Mouse (Mus musculus): ENCODE measurements at regions not wholly inside any gene's neighbourhood (a gene's known extent, or its start where the extent isn't known, plus 50 kb on each side); places are given as distances from the start of the nearest gene placed in this dataset.

DNA sequence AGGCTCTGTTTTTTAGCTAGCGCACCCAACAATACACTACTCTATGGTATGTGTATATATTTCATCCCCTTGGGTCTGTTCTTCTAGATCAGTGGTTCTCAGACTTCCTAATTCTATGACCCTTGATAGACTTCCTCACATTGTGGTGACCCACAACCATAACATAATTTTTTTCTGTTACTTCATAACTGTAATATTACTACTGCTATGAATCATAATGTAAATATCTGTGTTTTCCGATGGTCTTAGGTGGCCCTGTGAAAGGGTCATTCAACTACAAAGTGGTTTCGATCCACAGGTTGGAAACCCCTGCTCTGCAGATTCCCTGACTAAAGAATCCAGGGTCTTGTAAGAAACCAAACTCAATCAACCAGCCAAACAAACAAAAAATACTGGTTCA lies 220.8 kb downstream of the Opa1 start:
- DNase-seq (ENCODE audit: low spot score), result no peak

GRCm38 (mm10) chr16:29800457-29800856 lies 221.3 kb downstream of the Opa1 start:
- no peak for DNase-seq (ENCODE audit: low spot score)

DNA sequence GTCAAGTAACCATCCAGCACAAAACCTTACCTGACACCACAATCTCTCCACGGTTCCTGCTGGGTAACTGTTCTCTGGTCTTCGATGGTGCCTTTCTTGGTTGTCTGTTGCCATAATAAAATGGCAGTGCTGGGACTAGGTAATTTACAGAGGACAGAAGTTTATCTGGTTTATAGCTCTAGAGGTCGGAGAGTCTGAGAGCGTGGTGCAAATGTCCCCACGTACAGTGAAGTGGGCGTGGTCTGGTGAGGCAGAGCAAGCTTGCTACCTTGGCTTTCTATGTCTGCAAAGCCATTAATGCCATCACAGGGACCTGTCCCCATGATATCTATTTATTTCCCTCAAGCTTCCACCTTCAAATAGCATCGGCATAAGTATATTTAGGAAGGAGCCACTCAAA lies 223.0 kb downstream of the Opa1 start:
- no peak for DNase-seq (ENCODE audit: low spot score)

- no peak for DNase-seq (ENCODE audit: low spot score)
Observed at GRCm38 (mm10) chr16:29802603-29803002, 223.5 kb downstream of the Opa1 start.

DNA sequence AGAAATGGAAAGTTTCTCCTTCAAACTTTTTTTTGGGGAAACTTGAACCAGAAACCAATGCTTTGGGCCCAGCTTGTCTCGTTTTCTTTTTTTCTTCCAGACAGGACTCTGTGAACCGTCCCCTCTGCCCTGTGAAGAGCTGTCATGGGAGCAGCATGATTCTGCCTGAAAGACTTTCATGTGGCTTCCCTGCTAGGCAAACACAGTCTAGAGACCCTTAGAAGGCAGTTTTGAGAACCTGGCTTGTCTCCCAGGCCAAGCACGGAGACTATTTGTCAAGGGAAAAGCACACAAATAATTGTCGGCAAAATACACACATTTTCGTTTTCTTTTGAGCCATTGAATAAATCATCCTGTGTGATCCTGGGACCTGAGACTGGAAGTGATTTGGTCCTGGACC lies 228.7 kb downstream of the Opa1 start:
- no peak for DNase-seq (ENCODE audit: low spot score)

GRCm38 (mm10) chr16:29808851-29809250 lies 229.7 kb downstream of the Opa1 start:
- DNase-seq (ENCODE audit: low spot score), result no peak

DNA sequence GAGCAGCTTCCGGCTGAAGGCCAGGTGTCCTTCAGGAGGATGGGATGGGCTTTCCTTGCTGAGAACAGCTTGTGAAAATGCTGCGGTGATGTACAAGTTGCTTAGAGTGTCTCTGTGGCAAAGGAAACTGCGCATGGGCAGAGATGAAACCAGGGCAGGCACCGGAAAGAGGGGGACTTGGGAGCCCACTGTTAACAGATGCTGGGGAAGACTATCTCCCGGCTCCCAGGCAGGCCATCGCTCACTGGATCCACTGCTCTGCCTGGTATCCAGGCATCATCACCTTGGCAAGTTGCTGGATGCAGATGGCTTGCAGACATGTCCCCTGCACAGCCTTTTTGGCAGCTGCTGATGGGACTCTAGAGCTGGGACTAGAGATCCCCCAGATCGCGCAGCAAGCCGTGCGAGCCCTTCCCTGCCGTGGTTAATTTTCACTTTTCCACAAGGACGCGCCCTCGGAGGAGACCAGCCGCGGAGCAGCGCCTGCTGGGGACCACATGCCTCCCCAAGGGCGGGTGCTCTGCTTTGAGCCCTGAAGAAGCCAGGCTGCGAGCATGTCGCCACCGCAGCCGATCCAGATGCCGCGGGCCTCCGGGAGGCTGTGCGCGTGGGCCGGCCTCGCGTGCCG lies 234.4 kb downstream of the Opa1 start:
- DNase-seq (ENCODE audit: low spot score), result no peak

DNA sequence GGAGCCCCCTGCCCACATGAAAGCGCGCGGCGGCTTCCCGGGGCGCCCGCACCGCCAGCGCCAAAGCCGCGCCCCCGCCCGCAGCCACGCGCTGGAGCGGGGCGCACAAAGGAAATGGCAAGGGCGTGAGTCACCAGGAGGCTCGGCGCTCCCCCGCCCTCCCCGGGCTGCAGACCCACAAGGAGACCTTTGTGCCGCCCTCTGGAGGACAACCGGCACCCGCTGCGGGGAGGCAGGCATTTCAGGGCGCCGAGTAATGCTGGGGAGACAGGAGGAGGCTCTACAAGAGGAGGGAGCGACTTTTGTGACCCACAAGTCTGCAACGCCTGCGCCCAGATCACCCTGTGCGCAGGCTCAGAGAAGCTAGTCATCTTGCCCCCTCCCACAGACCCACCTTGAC lies 234.9 kb downstream of the Opa1 start:
- peak; percentile 89 for DNase-seq (ENCODE audit: low spot score)

- no peak for DNase-seq (ENCODE audit: low spot score)
Observed at GRCm38 (mm10) chr16:29814655-29815054, 235.5 kb downstream of the Opa1 start.

- DNase-seq (ENCODE audit: low spot score), result no peak
Observed at GRCm38 (mm10) chr16:29815200-29815599, 236.1 kb downstream of the Opa1 start.

DNA sequence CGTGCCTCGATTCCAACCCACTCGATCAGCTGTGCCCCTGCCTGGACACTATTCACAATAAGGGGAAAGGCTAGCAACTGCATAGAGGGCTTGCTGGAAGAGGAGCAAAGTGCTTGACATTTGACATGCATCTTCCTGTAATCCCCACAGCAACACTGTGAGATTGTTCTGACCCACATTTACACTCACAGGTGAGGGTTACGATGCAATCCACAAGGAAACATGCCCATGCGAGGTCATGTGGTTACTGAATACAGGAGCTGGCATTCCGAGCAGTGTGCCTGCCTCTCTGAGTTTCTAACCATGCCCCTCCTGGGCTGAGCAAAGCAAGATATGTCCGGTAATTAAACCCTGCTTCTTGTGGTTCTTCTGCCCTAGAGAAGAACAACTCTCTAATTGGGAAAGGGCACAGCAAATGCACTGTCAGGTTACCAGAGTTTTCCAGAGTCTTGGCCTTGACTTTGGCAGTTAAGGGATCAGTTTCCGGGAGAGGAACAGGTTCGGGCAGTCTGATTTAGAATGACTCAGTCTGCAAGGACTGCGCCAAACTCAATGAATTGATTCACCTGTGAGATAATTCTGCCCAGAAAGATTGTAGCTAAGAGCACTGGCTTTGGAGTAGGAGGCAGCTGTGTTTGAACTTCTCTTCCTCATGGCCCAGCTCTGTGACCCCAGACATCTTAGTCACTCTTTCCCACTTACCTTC lies 236.7 kb downstream of the Opa1 start:
- DNase-seq (ENCODE audit: low spot score), result no peak

GRCm38 (mm10) chr16:29816681-29817369 lies 237.7 kb downstream of the Opa1 start:
- peak; percentile 72 for DNase-seq (ENCODE audit: low spot score)

DNA sequence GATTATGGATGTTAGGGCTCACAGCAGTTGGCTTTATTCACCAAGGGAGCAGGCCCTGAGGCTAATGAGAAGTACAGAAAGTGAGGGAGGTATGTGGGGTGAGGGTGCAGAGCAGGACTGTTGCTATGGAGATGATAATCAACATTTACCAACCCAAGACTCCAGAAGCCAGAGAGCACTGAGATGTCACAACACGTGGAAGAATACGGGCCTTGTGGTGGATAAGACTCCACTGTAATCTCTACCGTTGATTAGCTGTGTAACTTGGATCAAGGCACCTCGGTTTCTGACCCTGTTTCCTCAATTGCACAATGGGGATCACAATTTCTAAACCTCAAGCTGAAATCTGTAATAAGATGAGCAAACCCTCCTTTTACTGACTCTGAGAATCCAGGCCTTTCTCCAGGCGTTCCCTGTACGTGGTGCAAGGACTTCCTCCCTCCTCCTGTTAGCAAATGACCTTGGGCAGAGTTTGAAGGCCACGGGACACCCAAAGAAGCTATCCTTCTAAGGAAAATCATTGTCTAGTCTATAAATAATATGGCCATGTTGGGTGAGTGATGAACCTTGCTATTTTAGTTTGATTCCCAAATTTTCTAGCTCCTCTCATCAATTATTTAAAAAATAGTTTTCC lies 239.8 kb downstream of the Opa1 start:
- DNase-seq (ENCODE audit: low spot score), result no peak

- no peak for DNase-seq (ENCODE audit: low spot score)
Observed at GRCm38 (mm10) chr16:29820704-29821103, 241.6 kb downstream of the Opa1 start.

DNA sequence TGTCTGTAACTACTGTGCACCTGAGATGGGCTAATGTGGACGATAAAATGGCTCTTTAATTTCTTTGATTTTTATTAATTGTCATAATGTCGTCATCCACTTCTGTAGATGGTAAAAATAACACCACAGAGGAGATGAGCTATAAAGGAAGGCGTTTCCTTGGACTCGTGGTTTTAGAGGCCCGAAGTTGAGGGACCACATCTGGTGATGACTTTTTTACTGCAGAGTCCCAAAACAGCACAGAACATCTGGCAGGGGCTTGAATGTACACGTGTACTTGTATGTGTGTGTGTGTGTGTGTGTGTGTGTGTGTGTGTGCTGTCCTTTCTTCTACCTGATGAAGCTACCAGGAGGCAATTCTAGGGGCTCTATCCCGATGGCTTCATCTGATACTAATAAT lies 242.1 kb upstream of the Hes1 start:
- DNase-seq (ENCODE audit: low spot score), result no peak

- DNase-seq (ENCODE audit: low spot score), result no peak
Observed at GRCm38 (mm10) chr16:29822843-29823401, 241.3 kb upstream of the Hes1 start.

DNA sequence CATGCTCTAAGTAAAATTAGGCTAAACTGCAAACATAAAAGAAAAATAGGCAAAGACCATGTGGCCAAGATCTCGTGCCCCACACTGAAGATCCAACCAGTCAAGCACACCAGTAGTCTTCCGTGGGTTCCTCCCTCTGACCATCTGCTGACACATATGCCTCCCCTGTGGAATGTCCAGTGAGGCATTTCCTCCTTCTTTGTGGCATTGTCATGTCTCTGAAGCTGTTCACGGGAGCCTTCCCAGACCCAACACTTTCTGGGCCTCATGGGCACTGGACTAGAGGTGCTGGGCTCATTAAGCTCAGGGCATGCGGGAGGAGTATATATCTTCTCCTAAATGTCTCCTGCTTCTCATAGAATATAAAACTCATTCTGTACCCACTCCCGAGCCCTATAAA lies 237.3 kb upstream of the Hes1 start:
- no peak for DNase-seq (ENCODE audit: low spot score)

DNA sequence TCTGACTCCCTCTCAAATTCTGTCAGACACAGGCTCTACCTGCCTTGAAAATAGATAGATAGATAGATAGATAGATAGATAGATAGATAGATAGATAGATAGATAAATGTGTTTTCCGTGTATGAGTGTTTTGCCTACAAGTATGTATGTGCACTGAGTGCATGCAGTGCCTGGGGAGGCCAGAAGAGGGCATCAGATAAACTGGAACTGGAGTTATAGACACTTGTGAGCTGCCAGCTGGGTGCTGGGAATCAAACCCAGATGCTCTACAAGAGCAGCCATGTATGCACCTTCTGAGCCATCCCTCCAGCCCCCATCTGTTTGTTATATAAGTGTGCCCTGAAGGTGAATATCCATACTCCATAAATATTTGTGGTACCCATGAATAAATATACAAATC lies 236.4 kb upstream of the Hes1 start:
- DNase-seq (ENCODE audit: low spot score), result no peak

- no peak for DNase-seq (ENCODE audit: low spot score)
Observed at GRCm38 (mm10) chr16:29829457-29829856, 234.7 kb upstream of the Hes1 start.

DNA sequence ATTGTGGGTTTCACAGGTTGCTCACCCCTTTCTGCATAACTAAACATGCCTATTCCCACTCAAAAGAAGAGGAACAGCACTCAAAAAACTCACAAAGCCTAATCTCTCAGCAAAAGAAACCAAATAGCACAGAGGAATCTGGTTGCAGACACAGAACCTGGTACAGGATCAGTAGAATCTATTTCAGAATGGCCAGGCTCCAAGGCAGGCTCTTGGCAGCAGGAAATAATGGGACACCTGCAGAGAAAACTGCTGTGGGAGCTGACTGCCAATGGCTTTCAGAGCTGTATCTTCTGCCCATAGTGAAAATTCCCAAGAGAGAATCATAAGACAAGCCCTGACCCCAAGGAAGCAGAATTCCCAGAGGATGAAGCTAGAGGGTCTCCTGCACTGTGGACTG lies 234.1 kb upstream of the Hes1 start:
- no peak for DNase-seq (ENCODE audit: low spot score)

GRCm38 (mm10) chr16:29833298-29833697 lies 230.9 kb upstream of the Hes1 start:
- no peak for DNase-seq (ENCODE audit: low spot score)

DNA sequence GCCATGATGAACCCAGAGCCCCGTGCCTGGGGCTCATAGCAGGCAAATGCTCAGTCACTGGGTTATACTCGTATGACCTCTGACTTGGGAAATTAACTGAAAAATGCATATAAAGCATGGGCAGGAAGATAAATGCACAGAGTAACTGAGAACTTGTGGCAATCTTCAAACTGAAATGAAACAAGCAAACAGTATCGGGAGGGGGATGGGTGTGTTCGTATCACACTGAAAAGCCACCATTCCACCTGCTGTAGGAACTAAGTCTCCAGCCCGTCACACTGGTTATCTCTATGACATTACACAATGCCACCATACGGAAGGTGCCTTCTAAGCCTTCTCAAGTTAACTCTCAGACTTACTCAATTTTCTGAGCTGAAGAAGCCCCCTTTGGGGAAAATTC lies 230.3 kb upstream of the Hes1 start:
- no peak for DNase-seq (ENCODE audit: low spot score)

DNA sequence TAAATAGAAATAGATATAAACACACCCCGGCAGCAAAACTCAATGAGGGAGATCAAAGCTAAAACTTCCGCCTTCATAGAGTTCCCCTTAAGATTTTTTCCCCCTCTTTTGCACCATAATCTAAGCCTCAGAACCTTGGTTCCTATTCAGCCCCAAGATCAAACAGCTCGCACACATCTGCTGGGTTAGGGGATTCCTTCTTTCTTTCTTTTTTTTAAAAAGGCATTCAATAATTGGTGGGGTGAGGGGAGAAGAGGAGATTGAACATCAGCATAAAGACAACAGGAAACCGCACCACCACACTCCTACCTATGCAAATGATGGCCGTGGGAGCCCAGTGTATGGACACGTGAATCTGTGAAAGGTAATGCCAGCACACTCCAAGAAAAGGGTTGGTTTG lies 229.5 kb upstream of the Hes1 start:
- DNase-seq (ENCODE audit: low spot score), result no peak

Data from testis, postnatal 10 days (tissue).